Mouse (Mus musculus): Measurements from ENCODE around the gene Stx2.
"Not testable (repeated sequence)": the region's sequence is repeated elsewhere in the genome, so short reads cannot be mapped to it uniquely, and the experiment has no call there.

The Stx2 gene

DNA sequence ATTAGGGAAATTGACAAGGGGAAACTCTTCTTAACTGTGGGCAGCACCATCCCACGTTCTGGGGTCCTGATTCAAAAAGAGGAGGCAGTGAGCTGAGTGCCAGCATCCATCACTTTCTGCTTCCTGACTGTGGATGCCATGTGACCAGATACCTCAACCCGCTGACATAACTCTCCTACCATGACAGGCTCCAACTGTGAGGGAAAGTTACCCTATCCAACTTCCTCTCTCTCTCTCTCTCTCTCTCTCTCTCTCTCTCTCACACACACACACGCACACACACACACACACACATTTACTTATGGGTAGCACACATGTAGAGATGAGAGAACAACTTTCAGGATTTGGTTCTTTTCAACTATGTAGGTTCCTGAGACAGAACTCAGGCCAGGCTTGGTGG is 1.2 kb upstream of the Stx2 start:
- no peak for DNase-seq (ENCODE audit: low spot score)

DNA sequence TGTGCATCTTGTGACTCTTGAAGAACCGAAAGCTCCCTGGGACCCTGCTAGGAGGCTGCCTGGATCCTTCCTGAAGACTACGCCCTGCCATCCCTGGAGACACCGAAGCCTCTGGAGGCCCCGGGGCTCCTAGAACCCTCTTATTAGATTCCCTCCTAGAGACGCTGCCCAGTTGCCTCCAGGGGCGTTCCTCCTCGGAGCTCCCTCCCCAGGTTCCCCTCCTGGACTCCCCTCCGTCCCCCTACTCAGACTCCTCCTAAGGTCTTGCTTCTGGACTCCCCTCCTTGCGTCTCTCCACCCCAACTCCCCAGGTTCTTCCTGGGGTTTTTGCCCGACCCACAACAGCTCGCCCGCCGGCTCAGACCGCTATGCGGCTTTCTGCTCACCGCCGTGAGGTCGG is 366 bp downstream of the Stx2 start:
- DNase-seq (ENCODE audit: low spot score), result peak; percentile 49

DNA sequence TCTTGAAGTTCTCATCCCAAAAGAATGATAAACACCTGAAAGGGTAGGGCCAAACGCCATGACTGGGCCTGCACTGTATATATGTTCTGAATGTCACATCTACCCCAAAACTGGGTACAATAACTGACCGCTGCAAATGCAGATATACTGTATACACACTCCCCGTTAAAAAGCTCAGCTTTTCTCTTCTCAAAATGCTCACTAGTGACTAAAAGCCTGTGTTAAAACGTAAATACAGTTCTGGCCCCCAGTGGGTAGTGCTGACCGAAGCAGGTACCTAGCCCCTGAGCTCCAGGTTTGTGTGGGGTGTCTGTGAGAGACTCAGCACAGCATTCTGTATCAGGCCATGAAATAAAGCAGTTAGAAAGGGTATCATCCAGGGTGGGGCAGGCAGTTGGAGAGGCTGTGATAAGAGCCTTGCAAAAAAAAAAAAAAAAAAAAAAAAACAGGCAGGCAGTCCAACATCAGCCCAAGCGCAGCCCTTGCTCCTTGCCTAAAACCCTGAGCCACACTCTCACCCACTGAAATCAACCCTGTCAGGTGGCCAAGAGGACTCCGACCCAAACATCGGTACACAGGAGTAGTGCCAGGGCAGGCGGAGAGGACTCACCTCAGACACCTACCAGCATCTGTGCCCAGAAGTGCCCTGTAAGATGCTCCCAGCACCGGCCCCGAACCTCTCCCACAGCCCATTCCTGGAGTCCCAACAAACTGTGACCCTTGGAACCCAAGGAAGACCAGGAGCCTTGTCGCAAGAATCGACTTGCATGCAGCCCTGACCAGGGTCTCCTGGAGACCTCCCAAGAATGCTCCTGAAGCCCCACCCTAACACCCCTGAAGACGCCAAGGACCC is 1.0 kb downstream of the Stx2 start:
- DNase-seq (ENCODE audit: low spot score), result no peak

DNA sequence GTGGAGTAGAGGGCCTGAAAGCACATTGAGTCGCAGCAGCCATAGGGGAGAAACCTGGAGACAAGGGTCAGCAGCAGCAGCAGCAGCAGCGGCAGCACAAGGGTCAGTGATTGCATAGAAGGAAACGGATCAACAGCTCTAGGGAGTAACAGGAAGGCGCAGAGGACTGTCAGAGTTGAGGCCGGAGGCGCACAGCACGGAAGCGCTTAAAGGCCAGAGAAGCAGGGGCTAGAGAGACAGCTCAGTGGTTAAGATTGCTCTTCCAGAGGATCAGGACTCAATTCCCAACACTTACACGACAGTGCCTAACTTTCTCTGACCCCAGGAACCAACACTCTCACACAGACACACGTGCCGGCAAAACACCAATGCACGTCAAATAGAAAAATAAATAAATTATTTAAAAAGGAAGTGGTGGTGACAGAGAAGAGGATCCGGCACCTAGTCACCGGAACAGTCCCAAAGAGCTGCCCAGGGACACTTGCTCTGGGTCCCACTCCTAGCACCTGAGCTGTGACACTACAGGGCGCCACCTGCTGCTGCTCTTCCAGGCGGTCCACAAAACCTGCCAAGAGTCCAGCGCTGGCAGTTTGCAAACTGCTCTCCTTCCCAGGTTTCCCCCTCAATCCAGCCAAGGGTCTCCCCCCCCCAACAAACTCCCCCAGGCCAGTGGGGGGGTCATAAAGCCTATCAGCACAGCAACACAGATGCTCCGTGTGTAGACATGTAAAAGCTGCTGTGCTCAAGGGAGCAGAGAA is 2.2 kb downstream of the Stx2 start:
- no peak for DNase-seq (ENCODE audit: low spot score)

DNA sequence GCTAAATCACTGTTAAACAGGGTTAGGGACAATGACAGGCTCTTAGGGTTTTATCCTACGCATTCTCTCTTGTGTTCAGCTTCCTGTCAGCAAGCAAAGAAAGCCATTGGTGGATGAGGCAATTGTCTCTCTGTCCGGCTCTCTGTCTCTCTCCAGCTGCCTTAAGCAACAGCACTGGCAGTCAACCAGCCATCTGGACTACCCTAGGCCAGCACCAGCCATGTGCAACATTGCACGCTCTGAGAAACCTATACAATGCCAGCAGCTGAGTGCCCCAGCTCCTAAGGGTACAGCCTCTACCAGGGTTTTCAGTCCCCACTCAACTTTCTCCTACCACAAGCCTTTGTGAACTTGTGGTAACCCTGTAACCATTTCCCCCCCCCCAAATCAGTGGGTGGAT is 3.0 kb downstream of the Stx2 start:
- DNase-seq (ENCODE audit: low spot score), result no peak

DNA sequence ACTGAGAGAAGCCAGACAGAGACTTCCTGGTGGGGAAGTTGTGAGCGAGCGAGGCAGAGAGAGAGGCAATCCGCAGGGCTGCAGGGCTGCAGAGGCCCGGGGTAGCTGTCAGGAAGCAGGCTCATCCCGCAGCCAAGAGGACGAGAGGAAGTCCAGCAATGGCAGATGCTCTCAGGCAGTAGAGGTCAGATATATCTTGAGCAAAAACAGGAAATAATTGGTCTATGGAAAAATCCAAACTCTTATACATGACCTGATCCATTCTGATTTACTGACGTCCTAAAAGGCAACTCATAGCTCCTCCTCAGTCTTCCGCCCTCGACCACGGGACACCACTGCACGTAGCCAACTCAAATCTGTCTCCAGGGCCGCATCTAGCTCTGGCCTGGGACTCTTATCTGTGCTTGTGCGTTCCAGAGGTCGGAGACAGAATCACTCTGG is 5.8 kb downstream of the Stx2 start:
- peak; percentile 7 for DNase-seq (ENCODE audit: low spot score)

DNA sequence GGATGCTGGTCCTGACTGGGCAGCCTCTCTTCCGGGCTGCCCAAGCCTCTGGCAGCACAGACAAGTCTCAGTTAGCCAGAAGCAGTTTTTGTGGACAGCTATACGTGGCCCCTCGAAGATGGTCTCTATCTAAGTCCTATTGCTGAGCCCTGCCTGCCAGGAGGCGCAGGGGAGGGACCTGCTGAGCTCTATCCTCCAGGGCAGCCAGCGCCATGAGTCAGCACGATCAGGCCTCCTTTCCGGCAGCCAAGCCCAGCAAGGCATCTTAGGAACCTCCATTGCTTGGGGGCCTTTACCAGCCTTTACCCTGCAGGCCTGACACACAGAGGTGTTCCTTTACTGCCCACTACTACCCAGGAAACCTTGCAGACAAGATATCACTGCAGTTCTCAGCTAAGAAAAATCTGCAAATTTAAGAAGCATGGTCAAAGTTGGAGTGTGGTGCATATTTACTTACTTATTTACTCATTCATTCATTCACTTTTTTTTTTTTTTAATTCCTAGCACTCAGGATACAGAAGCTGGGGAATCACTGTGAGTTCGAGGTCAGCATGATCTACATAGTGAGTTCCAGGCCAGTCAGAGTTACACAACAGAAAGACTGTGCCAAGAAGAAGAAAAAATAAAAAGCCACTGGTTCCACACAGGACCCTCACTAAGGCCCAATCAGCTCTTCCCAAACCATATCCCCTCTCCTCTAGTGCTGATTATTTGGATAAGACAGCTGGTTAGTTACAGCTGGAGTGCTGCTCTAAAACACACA is 7.5 kb downstream of the Stx2 start:
- DNase-seq (ENCODE audit: low spot score), result peak; percentile 15

DNA sequence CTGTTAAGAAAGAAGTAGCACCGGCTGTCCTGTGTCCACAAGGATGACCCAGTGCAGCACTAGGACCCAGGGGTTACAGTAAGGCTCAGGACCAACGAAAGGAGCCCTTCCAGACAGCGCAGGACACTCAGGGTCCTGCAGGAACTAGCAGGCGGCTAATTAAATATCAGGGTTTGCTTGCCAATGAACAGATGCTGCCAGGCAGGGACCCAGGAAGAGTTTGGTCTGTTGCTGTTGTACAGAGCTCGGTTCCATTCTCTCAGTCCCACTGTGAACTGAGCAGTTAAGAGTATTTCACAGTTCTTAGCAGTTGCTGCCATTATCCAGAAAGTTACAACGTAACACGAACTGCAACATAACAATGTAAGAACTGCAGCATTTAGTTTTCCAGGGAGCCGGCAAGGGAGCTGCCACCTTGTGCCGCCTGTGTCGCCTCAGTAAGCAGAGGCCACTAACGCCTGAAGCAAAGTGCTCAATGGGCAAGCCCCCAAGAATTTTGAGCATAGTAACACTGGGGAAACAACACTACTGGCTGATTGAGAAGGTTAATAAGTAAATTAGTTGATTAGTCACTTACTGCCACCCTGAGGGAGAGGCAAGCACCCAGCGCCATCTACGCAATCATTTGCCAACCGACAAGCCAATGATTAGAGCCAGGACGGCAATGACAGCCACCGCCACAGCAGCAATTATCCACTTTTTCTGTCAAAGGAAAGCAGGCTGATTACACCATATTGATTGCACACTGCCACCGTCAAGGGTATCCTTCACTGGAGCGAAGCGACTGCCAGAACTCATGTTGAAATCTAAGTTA is 21.0 kb downstream of the Stx2 start:
- no peak for DNase-seq (ENCODE audit: low spot score)

DNA sequence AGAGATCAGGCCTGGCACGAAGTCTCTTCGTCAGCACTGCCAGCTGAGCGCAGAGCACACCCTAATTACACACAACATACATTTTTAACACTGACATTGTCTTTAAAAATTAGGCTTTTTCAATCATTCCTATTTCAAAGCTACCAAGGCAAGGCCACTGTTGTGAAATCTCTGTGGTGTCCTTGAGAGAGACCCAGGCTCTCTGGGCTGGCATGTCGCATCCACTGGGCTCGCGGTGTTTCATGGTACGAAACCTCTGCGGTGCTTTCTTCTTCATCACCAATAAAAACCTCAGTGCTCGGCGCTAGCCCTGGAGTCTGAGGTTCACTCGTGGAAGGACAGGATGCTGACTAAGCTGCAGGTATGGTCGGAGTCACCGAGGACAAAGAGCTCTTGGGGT is 22.4 kb downstream of the Stx2 start:
- no peak for DNase-seq (ENCODE audit: low spot score)

DNA sequence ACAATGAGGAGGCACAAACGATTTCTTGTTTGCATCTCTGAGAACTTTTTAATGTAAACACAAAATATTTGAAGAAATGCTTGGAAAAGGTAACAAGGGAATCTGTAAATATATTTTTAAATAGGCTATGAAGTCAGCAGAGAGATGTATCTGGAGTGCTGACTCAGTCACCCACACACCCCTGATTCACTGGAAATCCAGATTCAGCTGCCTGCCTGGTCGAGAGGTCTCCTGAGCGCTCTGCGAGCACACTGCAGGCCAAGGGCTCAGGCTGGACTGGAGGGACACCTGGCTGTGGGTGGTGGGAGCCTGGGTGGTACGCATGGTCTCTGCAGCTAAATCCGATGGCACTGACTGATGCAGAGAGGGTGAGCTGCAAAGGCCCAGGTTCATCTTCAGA is 23.8 kb downstream of the Stx2 start:
- no peak for DNase-seq (ENCODE audit: low spot score)

DNA sequence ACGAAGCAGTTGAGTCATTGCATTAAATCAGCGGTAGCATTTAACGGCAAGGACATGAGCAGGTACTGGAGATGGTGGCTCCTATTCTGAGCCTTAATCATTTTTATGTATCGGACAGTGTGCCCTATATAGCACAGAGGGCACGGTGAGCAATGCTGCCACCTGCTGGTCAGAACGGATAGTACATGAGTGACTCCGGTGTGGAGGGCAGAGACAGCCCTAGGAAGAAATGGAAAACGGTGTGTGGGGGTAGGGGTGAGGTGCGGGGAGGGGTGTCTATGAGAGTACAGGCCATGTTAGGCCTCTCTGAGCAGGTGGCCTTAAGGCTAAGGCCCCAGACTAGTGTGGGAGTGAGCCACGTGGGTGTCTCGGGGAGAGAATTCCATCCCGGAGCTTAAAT is 26.8 kb downstream of the Stx2 start:
- peak; percentile 84 for DNase-seq (ENCODE audit: low spot score)

DNA sequence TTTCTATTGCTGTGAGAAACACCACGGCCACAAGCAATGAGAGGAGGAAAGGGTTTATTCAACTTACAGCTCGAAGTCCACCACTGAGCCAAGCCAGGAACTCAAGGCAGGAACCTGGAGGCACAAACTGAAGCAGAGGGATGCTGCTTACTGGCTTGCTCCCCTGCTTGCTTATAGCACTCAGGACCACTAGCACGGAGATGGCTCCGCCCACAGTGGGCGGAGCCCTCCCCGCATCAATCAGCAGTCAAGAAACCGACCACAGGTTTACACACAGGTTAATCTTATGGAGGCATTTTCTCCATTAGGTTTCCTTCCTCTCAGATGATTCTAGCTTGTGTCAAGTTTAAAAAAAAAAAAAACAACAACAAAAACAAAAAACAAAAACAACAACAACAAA is 27.5 kb downstream of the Stx2 start:
- no peak for DNase-seq (ENCODE audit: low spot score)

DNA sequence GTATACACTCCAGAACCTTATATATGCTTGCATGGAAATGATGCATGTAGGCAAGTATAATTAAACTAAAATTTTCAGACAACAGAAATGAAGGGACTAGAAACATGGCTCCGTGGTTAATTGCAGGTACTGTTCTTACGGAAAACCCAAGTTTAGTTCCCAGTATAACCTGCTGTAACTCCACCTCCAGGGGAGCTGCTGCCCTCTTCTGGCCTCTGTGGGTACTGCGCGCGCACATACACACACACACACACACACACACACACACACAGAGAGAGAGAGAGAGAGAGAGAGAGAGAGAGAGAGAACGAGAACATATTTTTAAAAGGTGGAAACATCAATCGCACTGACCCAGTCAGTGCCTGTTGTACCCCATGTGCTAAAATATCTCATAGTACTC is 29.4 kb downstream of the Stx2 start:
- DNase-seq (ENCODE audit: low spot score), result no peak

DNA sequence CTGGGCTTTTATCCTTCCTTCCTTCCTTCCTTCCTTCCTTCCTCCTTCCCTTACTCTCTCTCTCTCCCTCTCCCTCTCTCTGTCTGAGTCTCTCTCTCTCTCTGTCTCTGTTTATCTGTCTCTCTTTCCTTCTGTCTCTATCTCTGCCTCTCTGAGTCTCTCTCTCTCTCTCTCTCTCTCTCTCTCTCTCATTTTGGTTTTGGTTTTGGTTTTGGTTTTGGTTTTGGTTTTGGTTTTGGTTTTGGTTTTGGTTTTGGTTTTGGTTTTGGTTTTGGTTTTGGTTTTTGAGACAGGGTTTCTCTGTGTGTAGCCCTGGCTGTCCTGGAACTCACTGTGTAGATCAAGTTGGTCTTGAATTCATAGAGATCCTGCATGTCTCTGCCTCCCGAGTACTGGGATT is 30.9 kb downstream of the Stx2 start:
- not testable (repeated sequence) for DNase-seq (ENCODE audit: low spot score)

DNA sequence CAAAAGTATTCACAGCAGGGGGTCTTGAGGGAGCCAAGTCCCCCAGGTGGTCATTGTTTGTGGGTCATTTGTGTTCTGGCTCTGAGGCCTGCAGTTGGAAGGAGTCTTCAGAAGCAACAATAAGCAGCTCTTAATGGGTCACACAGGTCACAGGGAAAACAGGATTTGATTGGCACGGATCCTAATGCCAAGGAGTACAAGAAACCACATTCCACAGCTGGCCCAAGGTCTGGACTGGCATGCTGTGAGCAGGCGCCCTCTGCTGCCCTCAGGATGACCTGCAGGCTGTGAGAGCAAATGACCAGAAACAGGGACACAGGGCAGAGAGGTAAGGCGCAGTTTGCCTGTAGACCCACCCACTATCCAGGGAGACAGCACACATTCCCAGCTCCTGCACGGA is 32.1 kb downstream of the Stx2 start:
- peak; percentile 80 for DNase-seq (ENCODE audit: low spot score)

DNA sequence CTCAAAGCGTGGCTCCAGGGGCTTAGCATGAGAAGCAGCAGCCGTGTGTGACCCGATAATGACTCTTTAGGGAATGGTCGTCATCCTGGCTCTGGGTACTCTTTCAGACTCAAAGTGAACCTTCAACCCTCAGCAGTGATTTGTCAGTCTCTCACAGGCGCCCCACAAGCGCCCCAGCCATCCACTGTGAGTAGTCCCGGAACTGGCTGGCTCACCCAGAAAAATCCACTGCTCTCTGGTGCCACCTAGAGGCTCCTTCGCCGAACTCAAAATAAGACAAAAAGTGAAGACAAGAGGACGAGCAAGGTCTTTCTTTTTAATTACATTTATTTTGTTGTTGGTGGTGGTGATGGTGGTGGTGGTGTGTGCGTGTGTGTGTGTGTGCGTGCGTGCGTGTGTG is 37.1 kb downstream of the Stx2 start:
- peak; percentile 89 for DNase-seq (ENCODE audit: low spot score)

DNA sequence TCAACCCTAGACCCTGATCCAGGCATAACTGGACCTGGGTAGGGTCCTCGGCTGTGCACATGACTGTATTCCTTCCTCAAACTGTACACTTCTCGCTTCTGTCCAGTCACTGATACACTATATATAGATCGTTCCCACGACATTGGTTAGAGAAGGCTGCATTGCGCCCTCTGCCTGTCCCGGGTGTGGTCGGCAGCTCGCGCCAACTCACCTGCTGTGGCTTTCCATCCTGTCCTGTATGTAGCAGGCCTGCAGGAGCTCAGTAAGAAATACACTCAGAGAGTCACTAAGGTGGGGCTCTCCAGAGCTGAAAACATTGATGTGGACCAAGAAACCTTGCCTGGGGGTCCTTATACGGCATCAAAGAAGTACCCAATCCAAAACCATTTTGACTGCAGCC is 37.5 kb downstream of the Stx2 start:
- DNase-seq (ENCODE audit: low spot score), result no peak

DNA sequence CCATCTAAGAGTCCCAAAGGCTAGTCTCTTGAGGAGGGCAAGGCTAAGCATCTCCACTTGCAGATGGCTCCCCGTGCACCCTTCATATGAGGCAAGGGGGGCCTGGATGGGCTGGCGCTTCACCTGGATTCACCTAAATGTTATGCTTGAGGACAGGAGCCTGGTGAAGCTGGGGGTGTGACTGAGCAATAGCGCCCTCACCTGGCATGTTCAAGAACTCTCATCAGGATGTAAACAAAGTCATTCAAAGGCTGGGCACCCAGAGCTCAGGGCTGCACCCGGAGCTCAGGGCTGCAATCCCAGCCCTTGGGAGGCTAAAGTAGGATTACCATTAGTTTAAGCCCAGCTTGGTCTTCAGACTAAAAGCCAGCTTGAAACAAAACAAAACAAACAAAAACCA is 44.0 kb downstream of the Stx2 start:
- DNase-seq (ENCODE audit: low spot score), result peak; percentile 6

DNA sequence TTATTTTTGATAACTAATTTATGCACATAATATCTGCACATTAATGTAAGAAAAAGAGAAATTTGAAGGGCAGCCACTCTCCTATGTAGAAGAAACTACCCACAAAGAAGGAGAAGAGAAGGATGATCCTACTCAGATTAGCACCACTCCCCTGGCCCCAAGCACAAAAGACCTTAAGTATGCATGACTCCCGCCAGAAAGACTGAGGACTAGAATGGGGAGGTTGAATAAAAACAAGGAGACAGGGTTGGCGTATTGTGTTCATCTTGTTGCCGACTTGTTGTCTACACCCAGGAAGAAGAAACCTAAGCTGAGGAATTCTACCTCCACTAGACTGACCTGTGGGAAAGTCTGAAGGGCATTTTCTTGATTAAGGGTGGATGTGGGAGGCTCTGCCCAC is 49.5 kb downstream of the Stx2 start:
- DNase-seq (ENCODE audit: low spot score), result no peak

DNA sequence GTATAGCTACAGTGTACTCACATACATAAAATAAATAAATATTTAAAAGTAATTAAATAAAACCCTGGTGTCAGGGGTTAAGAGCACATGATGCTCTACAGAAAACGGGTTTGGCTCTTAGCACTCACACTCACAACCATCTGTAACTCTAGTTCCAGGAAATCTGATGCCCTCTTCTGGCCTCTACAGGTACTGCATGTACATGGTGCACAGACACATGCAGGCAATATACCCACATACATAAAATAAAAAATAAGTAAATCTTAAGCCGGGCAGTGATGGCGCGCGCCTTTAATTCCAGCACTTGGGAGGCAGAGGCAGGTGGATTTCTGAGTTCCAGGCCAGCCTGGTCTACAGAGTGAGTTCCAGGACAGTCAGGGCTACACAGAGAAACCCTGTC is 54.0 kb downstream of the Stx2 start:
- DNase-seq (ENCODE audit: low spot score), result peak; percentile 49

DNA sequence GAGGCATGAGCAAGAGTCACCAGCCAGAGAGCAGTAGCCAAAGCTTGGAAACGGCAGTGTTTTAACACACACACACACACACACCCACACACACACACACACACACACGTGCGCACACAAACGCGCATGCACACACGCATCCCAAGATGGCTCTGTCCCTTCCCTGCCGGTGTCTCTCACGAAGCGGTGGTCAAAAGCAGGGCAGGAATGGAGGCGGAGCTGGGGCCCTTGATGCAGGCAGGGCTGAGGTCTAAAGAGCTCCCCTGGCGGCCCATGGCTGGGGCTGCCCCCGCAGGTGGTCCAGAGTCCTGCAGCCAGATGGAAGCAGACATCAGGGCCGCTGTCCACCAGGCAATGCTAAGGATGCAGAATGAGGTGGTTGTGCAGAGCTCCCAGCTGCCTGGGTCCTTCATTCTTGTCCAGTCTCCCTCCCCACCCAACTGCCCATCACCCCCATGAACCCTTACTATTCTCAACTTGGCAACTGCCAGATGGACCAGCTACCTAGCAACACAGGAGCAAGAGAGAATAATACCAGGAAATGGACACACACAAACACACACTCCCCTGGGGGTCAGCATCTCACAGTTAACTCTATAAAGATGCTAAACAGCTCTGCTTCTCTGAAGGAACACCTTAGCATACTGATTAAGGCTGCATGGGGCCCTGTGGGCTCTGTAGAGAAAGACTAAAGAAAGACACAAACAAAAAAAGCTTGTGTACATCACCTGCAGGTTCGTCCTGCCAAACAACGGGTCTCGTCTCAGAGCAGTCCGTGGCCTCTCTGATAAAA is 54.9 kb downstream of the Stx2 start, which contains the start of gene Rimbp2:
TSS of gene Rimbp2 (minus strand) at position 209 of the 793 bp plus-strand sequence.
- DNase-seq (ENCODE audit: low spot score), result peak; percentile 87

Data from embryo, embryonic 10.5 days (tissue).